Comparison of ENCODE assay signal across 13 mouse cellular contexts in the genomic region with DNA sequence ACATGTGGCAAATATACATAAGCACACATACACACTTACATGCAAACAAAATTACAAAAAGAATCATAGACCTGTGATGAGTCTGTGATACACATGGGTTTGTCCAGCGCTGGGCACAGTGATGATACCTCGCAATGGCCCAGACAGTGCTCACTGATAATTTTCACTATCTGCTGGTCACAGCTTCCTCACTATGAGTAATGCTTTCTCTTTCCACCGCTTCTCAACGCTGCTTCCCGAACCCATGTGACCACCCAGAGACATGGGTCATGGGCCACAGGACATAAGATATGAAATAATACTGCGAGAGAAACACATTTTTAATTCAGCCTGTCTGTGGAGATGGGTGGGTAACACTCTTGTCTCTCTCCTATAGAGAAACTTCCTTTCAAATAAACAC.
DNase-seq lines count a peak whose midpoint lies in the region; ATAC-seq and TF ChIP-seq lines count a peak whose summit lies in the region.
"Had no signal": no experiment of that assay in that cellular context is flagged by ENCODE, and none has a peak within 500 bp of the region (broad histone marks: within the 10 kb centered on the region; RNA-seq: fewer than 3 reads in every experiment).

No protein-coding gene starts in this region.

- H3K4me2 ChIP-seq in lung, embryonic 16.5 days (ENCODE audit: low read depth, low read length), result 0 out of 2 replicates have a peak overlapping the region, but pooled peaks have one; percentile 25
- no peak overlapping the region for H3K4me2 ChIP-seq in forebrain, postnatal 0 days (ENCODE audit: low read depth)
- H3K4me2 ChIP-seq: embryonic facial prominence, embryonic 15.5 days had no signal

- H3K36me3 ChIP-seq in lung, embryonic 16.5 days (ENCODE audit: control insufficient read depth, insufficient read depth, low read length), result no peaks in the 10 kb centered on the region
- no peaks in the 10 kb centered on the region for H3K36me3 ChIP-seq in forebrain, postnatal 0 days (ENCODE audit: insufficient read depth)
- H3K36me3 ChIP-seq: embryonic facial prominence, embryonic 15.5 days had no signal

- H3K4me3 ChIP-seq in lung, embryonic 16.5 days (ENCODE audit: low read length), result peak overlapping the region; percentile 15; the same call in 1 of the 2 replicates
- H3K4me3 ChIP-seq in forebrain, postnatal 0 days (ENCODE audit: low read depth, low read length), result no peak overlapping the region
- H3K4me3 ChIP-seq: embryonic facial prominence, embryonic 15.5 days; myocyte had no signal

- no peaks in the 10 kb centered on the region for H3K27me3 ChIP-seq in lung, embryonic 16.5 days (ENCODE audit: control insufficient read depth, insufficient read depth, low read depth, low read length)
- no peaks in the 10 kb centered on the region for H3K27me3 ChIP-seq in forebrain, postnatal 0 days (ENCODE audit: insufficient read depth, low read length)
- H3K27me3 ChIP-seq: embryonic facial prominence, embryonic 15.5 days had no signal

- peak overlapping the region; percentile 14; the same call in 1 of the 2 replicates for H3K9ac ChIP-seq in lung, embryonic 16.5 days (ENCODE audit: low read length)
- no peak overlapping the region for H3K9ac ChIP-seq in forebrain, postnatal 0 days
- H3K9ac ChIP-seq: embryonic facial prominence, embryonic 15.5 days had no signal

- peak overlapping the region; percentile 22; the same call in 1 of the 2 replicates for H3K27ac ChIP-seq in lung, embryonic 16.5 days (ENCODE audit: low read length)
- no peak overlapping the region for H3K27ac ChIP-seq in forebrain, postnatal 0 days (ENCODE audit: low read depth, low read length)
- H3K27ac ChIP-seq: embryonic facial prominence, embryonic 15.5 days had no signal

- no peak for TF ChIP-seq CTCF in forebrain, postnatal 0 days (IDR thresholded peaks at IDR 0.05; ENCODE audit: low read depth)

- DNase-seq in CD4-positive, CD25-positive, alpha-beta regulatory T cell, adult 2 months (ENCODE audit: low read depth, low spot score), result peak; percentile 19
- DNase-seq in lung, postnatal 14 days, result no peak
- no peak for DNase-seq in forebrain, postnatal 0 days
- DNase-seq in right cerebral cortex, postnatal 25 days, result no peak
- DNase-seq: cerebellum, adult 11 months; gastrocnemius, postnatal 14 days; left cerebral cortex, postnatal 4 days had no signal

- 49% methylated on average over 6 of the region's 6 CpGs for WGBS in lung, embryonic 16.5 days
- 92% methylated on average over 6 of the region's 6 CpGs for WGBS in forebrain, postnatal 0 days

- ATAC-seq in CD4-positive, CD25-positive, alpha-beta regulatory T cell, adult 4 months, result no peak
- ATAC-seq in lung, embryonic 16.5 days (ENCODE audit: low read depth), result 0 out of 2 replicates have a peak, but pooled peaks have one; percentile 10
- peak; percentile 2 to 19; a peak in 1 of 4 replicates for ATAC-seq in hematopoietic stem cell, adult 5-6 weeks (replicated peaks in 1 of 2; ENCODE audit: insufficient read depth in 1 of 2, low FRiP score in 2 of 2, low TSS enrichment in 1 of 2, low read depth in 1 of 2, poor library complexity in 2 of 2, severe bottlenecking in 2 of 2)
- peak; percentile 51 for ATAC-seq in megakaryocyte progenitor cell, adult 5-6 weeks (replicated peaks; ENCODE audit: poor library complexity)
- no peak for ATAC-seq in forebrain, postnatal 0 days

- peaks cover 15% of the 10 kb centered on the region for H3K4me1 ChIP-seq in lung, embryonic 16.5 days (replicated peaks; ENCODE audit: control insufficient read depth, insufficient read depth, low read length)
- no peaks in the 10 kb centered on the region for H3K4me1 ChIP-seq in forebrain, postnatal 0 days (ENCODE audit: insufficient read depth)

- no peaks in the 10 kb centered on the region for H3K9me3 ChIP-seq in lung, embryonic 16.5 days (ENCODE audit: control insufficient read depth, low read length)
- H3K9me3 ChIP-seq in forebrain, postnatal 0 days (ENCODE audit: low read length), result no peaks in the 10 kb centered on the region
- H3K9me3 ChIP-seq: embryonic facial prominence, embryonic 15.5 days had no signal

Comparison
In these comparisons a context has a peak if more than half of its experiments do, and no peak if none do; other contexts are left out.
1. ATAC-seq: peak in lung, embryonic 16.5 days (single experiment), hematopoietic stem cell, adult 5-6 weeks (2 of 2) and megakaryocyte progenitor cell, adult 5-6 weeks (single experiment); none in CD4-positive, CD25-positive, alpha-beta regulatory T cell, adult 4 months (single experiment) and forebrain, postnatal 0 days (single experiment).